Mouse (Mus musculus) CH12.LX (cell line): Measurements from ENCODE around the gene Abca7. TPM values are rescaled to one million over a fixed set of nuclear protein-coding genes. Genes with fewer than 3 reads are reported as not detected.

Experiments used
- DNase-seq: peaks from one replicate; pipeline ENCODE4 v3.0.0-alpha.2; 2013; ENCODE audit errors: extremely low read depth
- H3K27ac ChIP-seq: 2 replicates; pipeline ENCODE4 v1.5.1; 2012; ENCODE audit warnings: low read depth, mild to moderate bottlenecking, control low read depth, moderate library complexity; ENCODE audit not compliant: insufficient read depth
- H3K27me3 ChIP-seq: replicated peaks from 2 replicates; pipeline ENCODE3; 2012; ENCODE audit warnings: inconsistent platforms
- H3K36me3 ChIP-seq, 2 experiments: replicated peaks in 1 of 2; 2 replicates each; pipeline versions ENCODE3 to v1.6.1; 2012; ENCODE audit warnings: inconsistent platforms in 1 of 2, low read length in 1 of 2, mild to moderate bottlenecking in 1 of 2, mixed read lengths in 1 of 2, moderate library complexity in 1 of 2; ENCODE audit not compliant: control insufficient read depth in 1 of 2, insufficient read depth in 1 of 2
- H3K4me1 ChIP-seq, 2 experiments: 2 replicates each; pipeline ENCODE4 v1.6.1; 2012; ENCODE audit warnings: inconsistent platforms in 1 of 2, moderate library complexity in 1 of 2; ENCODE audit not compliant: insufficient read depth in 2 of 2, control insufficient read depth in 1 of 2
- H3K4me2 ChIP-seq: 2 replicates; pipeline ENCODE4 v1.6.1; 2012; ENCODE audit warnings: low read depth, mild to moderate bottlenecking, control low read depth; ENCODE audit not compliant: poor library complexity, insufficient read depth, severe bottlenecking
- H3K4me3 ChIP-seq, 3 experiments: fragments of 150-350 bp in 1 of 3; sonication (generic) in 1 of 3; replicated peaks in 1 of 3; 2 replicates each; pipeline versions ENCODE3 to v1.5.1; 2011 to 2012; ENCODE audit warnings: low read depth in 2 of 3, low read length in 2 of 3, mild to moderate bottlenecking in 2 of 3, moderate library complexity in 2 of 3, control low read depth in 1 of 3, improper control_type of control experiment in 1 of 3, inconsistent platforms in 1 of 3, mixed read lengths in 1 of 3; ENCODE audit not compliant: poor library complexity in 1 of 3
- H3K79me2 ChIP-seq: replicated peaks from 2 replicates; pipeline ENCODE4 v1.6.1; 2012; ENCODE audit warnings: mild to moderate bottlenecking, moderate library complexity; ENCODE audit not compliant: control insufficient read depth, poor library complexity, insufficient read depth, severe bottlenecking; ENCODE audit errors: extremely low read depth
- H3K9ac ChIP-seq: 2 replicates; pipeline ENCODE4 v1.6.1; 2012; ENCODE audit warnings: low read depth, mild to moderate bottlenecking, control low read depth, moderate library complexity; ENCODE audit not compliant: insufficient read depth
- H3K9me3 ChIP-seq: replicated peaks from 2 replicates; pipeline ENCODE3; 2012; ENCODE audit warnings: low read length, inconsistent platforms, mixed read lengths
- CHD1 ChIP-seq: IDR thresholded peaks from 2 replicates; pipeline ENCODE4 v1.6.1; 2012; ENCODE audit warnings: low read depth, low read length, improper control_type of control experiment, inconsistent platforms
- CHD2 ChIP-seq: IDR thresholded peaks from 2 replicates; pipeline ENCODE4 v1.6.1; 2011; ENCODE audit warnings: low read length, improper control_type of control experiment
- CTCF ChIP-seq, 2 experiments: IDR thresholded peaks in 1 of 2; conservative IDR thresholded peaks in 1 of 2; 2 replicates each; pipeline ENCODE4 v1.5.1; 2011 to 2012; ENCODE audit warnings: low read depth in 2 of 2, low read length in 2 of 2, improper control_type of control experiment in 1 of 2, inconsistent platforms in 1 of 2, mild to moderate bottlenecking in 1 of 2, moderate library complexity in 1 of 2
- EP300 ChIP-seq: IDR thresholded peaks from 2 replicates; pipeline ENCODE4 v1.6.1; 2011; ENCODE audit warnings: low read length, improper control_type of control experiment
- GABPA ChIP-seq: IDR thresholded peaks from 2 replicates; pipeline ENCODE4 v1.6.1; 2012; ENCODE audit warnings: low read depth, low read length, improper control_type of control experiment, inconsistent platforms; ENCODE audit not compliant: insufficient replicate concordance
- HCFC1 ChIP-seq: IDR thresholded peaks from 2 replicates; pipeline ENCODE4 v1.6.1; 2012; ENCODE audit warnings: low read depth, mild to moderate bottlenecking, inconsistent platforms, low read length, improper control_type of control experiment
- JUND ChIP-seq: conservative IDR thresholded peaks from 2 replicates; pipeline ENCODE4 v1.6.1; 2011; ENCODE audit warnings: low read depth, low read length, improper control_type of control experiment
- KAT2A ChIP-seq: IDR thresholded peaks from 2 replicates; pipeline ENCODE4 v1.6.1; 2012; ENCODE audit warnings: low read length, improper control_type of control experiment, inconsistent platforms; ENCODE audit not compliant: insufficient replicate concordance
- MAX ChIP-seq: IDR thresholded peaks from 2 replicates; pipeline ENCODE4 v1.6.1; 2011; ENCODE audit warnings: low read length, improper control_type of control experiment
- MAZ ChIP-seq: IDR thresholded peaks from 2 replicates; pipeline ENCODE4 v1.6.1; 2012; ENCODE audit warnings: low read depth, mild to moderate bottlenecking, inconsistent platforms, low read length, improper control_type of control experiment, moderate library complexity
- MEF2A ChIP-seq: IDR thresholded peaks from 2 replicates; pipeline ENCODE4 v1.6.1; 2014; ENCODE audit warnings: low read depth, mild to moderate bottlenecking, inconsistent platforms, low read length, improper control_type of control experiment, borderline replicate concordance
- MXI1 ChIP-seq: IDR thresholded peaks from 2 replicates; pipeline ENCODE4 v1.6.1; 2011; ENCODE audit warnings: mild to moderate bottlenecking, low read depth, low read length, improper control_type of control experiment
- NELFE ChIP-seq: IDR thresholded peaks from 2 replicates; pipeline ENCODE4 v1.6.1; 2011; ENCODE audit warnings: low read depth, low read length, improper control_type of control experiment
- PAX5 ChIP-seq: IDR thresholded peaks from 2 replicates; pipeline ENCODE4 v1.6.1; 2012; ENCODE audit warnings: low read length, inconsistent platforms, mixed read lengths
- POLR2A ChIP-seq: IDR thresholded peaks from 2 replicates; pipeline ENCODE4 v1.6.1; 2011; ENCODE audit warnings: low read depth, mild to moderate bottlenecking, improper control_type of control experiment, low read length
- POLR2AphosphoS2 ChIP-seq: IDR thresholded peaks from 2 replicates; pipeline ENCODE4 v1.6.1; 2011; ENCODE audit warnings: low read depth, low read length, improper control_type of control experiment
- RCOR1 ChIP-seq: conservative IDR thresholded peaks from 2 replicates; pipeline ENCODE4 v1.6.1; 2012; ENCODE audit warnings: low read depth, mild to moderate bottlenecking, inconsistent platforms, low read length, improper control_type of control experiment
- TBP ChIP-seq: conservative IDR thresholded peaks from 2 replicates; pipeline ENCODE4 v1.6.1; 2011; ENCODE audit warnings: low read depth, low read length, improper control_type of control experiment
- TCF12 ChIP-seq: IDR thresholded peaks from 2 replicates; pipeline ENCODE4 v1.6.1; 2014; ENCODE audit warnings: low read depth, mild to moderate bottlenecking, inconsistent platforms, low read length, improper control_type of control experiment
- UBTF ChIP-seq: IDR thresholded peaks from 2 replicates; pipeline ENCODE4 v1.6.1; 2012; ENCODE audit warnings: low read depth, mild to moderate bottlenecking, inconsistent platforms, low read length, improper control_type of control experiment, moderate library complexity
- USF2 ChIP-seq: conservative IDR thresholded peaks from 2 replicates; pipeline ENCODE4 v1.6.1; 2011; ENCODE audit warnings: low read depth, low read length, improper control_type of control experiment
- ZC3H11A ChIP-seq: IDR thresholded peaks from 2 replicates; pipeline ENCODE4 v1.6.1; 2012; ENCODE audit warnings: low read depth, mild to moderate bottlenecking, inconsistent platforms, low read length, improper control_type of control experiment
- ZKSCAN1 ChIP-seq: IDR thresholded peaks from 2 replicates; pipeline ENCODE4 v1.6.1; 2012; ENCODE audit warnings: low read depth, inconsistent platforms, low read length, improper control_type of control experiment, borderline replicate concordance
- dilution Hi-C: fragments of 300-500 bp; cut with MboI; formaldehyde crosslinking; loops from 2 replicates; pipeline ENCODE4 v1.14.3; 2020; ENCODE audit warnings: low sequenced_read_pairs; ENCODE audit not compliant: extremely low pct_unique_long_range_greater_than_20kb, extremely low pct_ligation_motif_present
- in situ Hi-C: fragments of 300-500 bp; cut with MboI; formaldehyde crosslinking; loops from 3 replicates; pipeline ENCODE4 v1.14.3; 2019; ENCODE audit warnings: low sequenced_read_pairs, low pct_ligation_motif_present, low pct_unique_long_range_greater_than_20kb, mixed read lengths
- polyA plus RNA-seq: library from polyadenylated mRNA; unstranded; fragments of >175 nt; gene quantifications from 2 replicates; pipeline ENCODE4 v1.2.1, GENCODE M21; 2012; ENCODE audit warnings: low read depth; ENCODE audit not compliant: insufficient read length
- total RNA-seq, 2 experiments: library from RNA; depleted of rRNA; stranded (reverse); fragments of 300-350 nt in 1 of 2; fragments of >200 nt in 1 of 2; gene quantifications; 2 replicates each; pipeline ENCODE4 v1.2.3; 2012 to 2014

The Abca7 gene
- total and polyA plus RNA-seq, 3 experiments: 2.3 to 7.0 (median 6.1) TPM

- TF ChIP-seq GABPA: no peak
- no peak for TF ChIP-seq TCF12
- no peak for TF ChIP-seq MAZ
- TF ChIP-seq MEF2A: no peak
- no peak for TF ChIP-seq TBP
- peak; percentile 71 to 91 for TF ChIP-seq CTCF (conservative IDR thresholded peaks at IDR 0.05 in 1 of 2, IDR thresholded peaks at IDR 0.05 in 1 of 2; ENCODE audit: low read depth in 2 of 2, low read length in 2 of 2)
- TF ChIP-seq JUND: no peak
Measured at GRCm38 (mm10) chr10:79986963-79987362, 9.3 kb upstream of the Abca7 start (continued).

GRCm38 (mm10) chr10:79987771-79988505, 8.4 kb upstream of the Abca7 start:
- dilution Hi-C loops: no loop called here
- peak overlapping the region; percentile 37 to 67 (median 66) for H3K4me3 ChIP-seq
- peak overlapping the region; percentile 35; the same call in 1 of the 2 replicates for H3K9ac ChIP-seq
- H3K27me3 ChIP-seq: peaks cover 3% of the 10 kb centered on the region
- TF ChIP-seq MAX (no peak), CHD2 (no peak), RCOR1 (no peak), ZKSCAN1 (no peak), PAX5 (no peak), HCFC1 (no peak), USF2 (no peak), POLR2AphosphoS2 (no peak), JUND (no peak), MXI1 (no peak), MAZ (no peak), ZC3H11A (no peak), POLR2A (no peak), KAT2A (no peak), GABPA (no peak), EP300 (no peak), NELFE (no peak), TCF12 (no peak), UBTF (no peak), CHD1 (no peak)
- TF ChIP-seq, all 38 proteins: peak for 0
- H3K27ac ChIP-seq: no peak overlapping the region
- peaks cover 11 to 24% of the 10 kb centered on the region in 2 experiments for H3K36me3 ChIP-seq
- H3K4me2 ChIP-seq: peak overlapping the region; percentile 27
- H3K9me3 ChIP-seq: peaks cover 14% of the 10 kb centered on the region
- H3K4me1 ChIP-seq: peaks cover 12 to 44% of the 10 kb centered on the region in 2 experiments
- no peak for DNase-seq
- peaks cover 11% of the 10 kb centered on the region for H3K79me2 ChIP-seq
- in situ Hi-C loops: loop anchor here (5.0 kb wide), 2 partner anchors 124 to 154 kb away; partner anchors contain the start of gene Cbarp
